Mouse (Mus musculus) mouse embryonic stem cell (cell line): ENCODE measurements around the gene Rgs16.

Experiments
- in situ Hi-C, 2 experiments: fragments of 300-500 bp; cut with MboI; formaldehyde crosslinking; loops; 1 replicate in 1 of 2; 3 replicates in 1 of 2; pipeline ENCODE4 v1.14.3; 2019 to 2020; ENCODE audit warnings: low sequenced_read_pairs in 2 of 2, low pct_unique_long_range_greater_than_20kb in 1 of 2, mixed read lengths in 1 of 2; ENCODE audit not compliant: unreplicated experiment in 1 of 2

Gene Rgs16

GRCm38 (mm10) chr1:153740145-153740544, at the start of gene Rgs16:
TSS of gene Rgs16 (plus strand) at chr1:153740349.
- in situ Hi-C loops = no loop called here

GRCm38 (mm10) chr1:153692526-153692925, 47.6 kb upstream of the Rgs16 start:
- in situ Hi-C loops = no loop called here

GRCm38 (mm10) chr1:153694372-153695120, 45.6 kb upstream of the Rgs16 start:
- in situ Hi-C loops = no loop called here

GRCm38 (mm10) chr1:153695398-153695797, 44.8 kb upstream of the Rgs16 start:
- in situ Hi-C loops = no loop called here

GRCm38 (mm10) chr1:153696093-153696492, 44.1 kb upstream of the Rgs16 start:
- in situ Hi-C loops = no loop called here

GRCm38 (mm10) chr1:153696541-153696940, 43.6 kb upstream of the Rgs16 start:
- in situ Hi-C loops = no loop called here

GRCm38 (mm10) chr1:153697581-153698251, 42.4 kb upstream of the Rgs16 start:
- in situ Hi-C loops = no loop called here

GRCm38 (mm10) chr1:153698311-153699084, 41.7 kb upstream of the Rgs16 start:
- in situ Hi-C loops = no loop called here

GRCm38 (mm10) chr1:153700448-153701063, 39.6 kb upstream of the Rgs16 start:
- in situ Hi-C loops = no loop called here

- in situ Hi-C loops = no loop called here
Observed at GRCm38 (mm10) chr1:153701461-153701860, 38.7 kb upstream of the Rgs16 start.

GRCm38 (mm10) chr1:153702166-153702852, 37.8 kb upstream of the Rgs16 start:
- in situ Hi-C loops = no loop called here

- in situ Hi-C loops = no loop called here
Observed at GRCm38 (mm10) chr1:153702853-153703410, 37.2 kb upstream of the Rgs16 start.

GRCm38 (mm10) chr1:153703445-153703991, 36.6 kb upstream of the Rgs16 start:
- in situ Hi-C loops = no loop called here

GRCm38 (mm10) chr1:153704174-153704573, 36.0 kb upstream of the Rgs16 start:
- in situ Hi-C loops = no loop called here

- in situ Hi-C loops = no loop called here
Observed at GRCm38 (mm10) chr1:153704996-153705395, 35.2 kb upstream of the Rgs16 start.

- in situ Hi-C loops = no loop called here
Observed at GRCm38 (mm10) chr1:153708626-153709025, 31.5 kb upstream of the Rgs16 start.

GRCm38 (mm10) chr1:153709451-153709850, 30.7 kb upstream of the Rgs16 start:
- in situ Hi-C loops = no loop called here
